In genomic region chr13:80883190-80883589, GRCm38 (mm10) we compare ENCODE assay signal across 8 mouse cellular contexts. TPM values are rescaled to one million over a fixed set of nuclear protein-coding genes. Genes with fewer than 3 reads are reported as not detected.
A peak's percentile ranks its signal among the peaks of the same experiment; 100 is the strongest.
DNase-seq lines count a peak whose midpoint lies in the region; ATAC-seq and TF ChIP-seq lines count a peak whose summit lies in the region.

Gene Arrdc3 (plus strand): TSS chr13:80883384.

- TF ChIP-seq POLR2A in liver, adult 2 months (IDR thresholded peaks at IDR 0.05; ENCODE audit: extremely low read depth, insufficient read depth, low read length) = peak; percentile 100
- TF ChIP-seq POLR2A in myocyte (IDR thresholded peaks at IDR 0.05; ENCODE audit: insufficient read length, low read depth) = no peak

- peak; percentile 95 to 97 for DNase-seq in B cell, adult 2 months
- peak; percentile 99 for DNase-seq in brain, adult 2 months (ENCODE audit: low read depth, low spot score)
- DNase-seq in liver, adult 2 months (ENCODE audit: extremely low read depth, low read depth, low spot score) = peak; percentile 92
- peak; percentile 98 for DNase-seq in splenic B cell, adult 2 months (ENCODE audit: low read depth, low spot score)

- H3K9me3 ChIP-seq in heart, embryonic 11.5 days (replicated peaks; ENCODE audit: control insufficient read depth, low read length) = no peaks in the 10 kb centered on the region
- H3K9me3 ChIP-seq in kidney, embryonic 16.5 days (ENCODE audit: low read length) = no peaks in the 10 kb centered on the region

- no peaks in the 10 kb centered on the region for H3K36me3 ChIP-seq in heart, embryonic 11.5 days (ENCODE audit: control insufficient read depth, insufficient read depth, low read length)
- no peaks in the 10 kb centered on the region for H3K36me3 ChIP-seq in kidney, embryonic 16.5 days (ENCODE audit: insufficient read depth, low read length)
- H3K36me3 ChIP-seq in liver, adult 2 months (ENCODE audit: control insufficient read depth, insufficient read depth, low read length) = peaks cover 9% of the 10 kb centered on the region
- H3K36me3 ChIP-seq in myocyte (ENCODE audit: control insufficient read depth, insufficient read depth) = peaks cover 9% of the 10 kb centered on the region
- H3K36me3 ChIP-seq in splenic B cell, adult 2 months (ENCODE audit: control insufficient read depth, insufficient read depth, low read length, poor library complexity, severe bottlenecking) = no peaks in the 10 kb centered on the region

- peak within 1 kb of the TSS; percentile 100 for H3K27ac ChIP-seq in heart, embryonic 11.5 days (ENCODE audit: low read depth, low read length)
- peak within 1 kb of the TSS; percentile 100 for H3K27ac ChIP-seq in kidney, embryonic 16.5 days (ENCODE audit: low read length)
- peak within 1 kb of the TSS; percentile 87 for H3K27ac ChIP-seq in liver, adult 2 months (replicated peaks; ENCODE audit: insufficient read depth, low read depth, low read length)

- peak within 1 kb of the TSS; percentile 82 for H3K4me3 ChIP-seq in heart, embryonic 11.5 days (ENCODE audit: low read depth, low read length)
- H3K4me3 ChIP-seq in kidney, embryonic 16.5 days (ENCODE audit: low read length) = peak within 1 kb of the TSS; percentile 88
- peak within 1 kb of the TSS; percentile 90 for H3K4me3 ChIP-seq in liver, adult 2 months (ENCODE audit: insufficient read depth, low read depth, low read length)
- H3K4me3 ChIP-seq in myocyte = peak within 1 kb of the TSS; percentile 60

- peak; percentile 46 for ATAC-seq in erythroblast, adult 5-6 weeks (replicated peaks; ENCODE audit: low FRiP score, poor library complexity, severe bottlenecking)
- ATAC-seq in heart, embryonic 11.5 days (replicated peaks; ENCODE audit: insufficient number of reproducible peaks, low FRiP score, low TSS enrichment) = peak; percentile 64
- peak; percentile 55 for ATAC-seq in kidney, embryonic 16.5 days (ENCODE audit: low FRiP score, low TSS enrichment)

- under 1% methylated on average over 29 of the region's 31 CpGs for WGBS in heart, embryonic 11.5 days (ENCODE audit: insufficient replicate concordance)
- WGBS in kidney, embryonic 16.5 days = under 1% methylated on average over 19 of the region's 31 CpGs
- 0% methylated on average over 23 of the region's 31 CpGs for WGBS in liver, adult 2 months

- no peaks in the 10 kb centered on the region for H3K4me1 ChIP-seq in heart, embryonic 11.5 days (ENCODE audit: control insufficient read depth, insufficient read depth, low read length)
- H3K4me1 ChIP-seq in kidney, embryonic 16.5 days (ENCODE audit: insufficient read depth, low read length) = peaks cover 7% of the 10 kb centered on the region; the same call in 1 of the 2 replicates
- H3K4me1 ChIP-seq in liver, adult 2 months (ENCODE audit: control insufficient read depth, insufficient read depth, low read length) = peaks cover 4% of the 10 kb centered on the region; the same call in 1 of the 2 replicates

- H3K4me2 ChIP-seq in heart, embryonic 11.5 days = peak within 1 kb of the TSS; percentile 74
- H3K4me2 ChIP-seq in kidney, embryonic 16.5 days (replicated peaks; ENCODE audit: low read depth, low read length) = peak within 1 kb of the TSS; percentile 60
- H3K4me2 ChIP-seq in myocyte (ENCODE audit: low read depth) = peak within 1 kb of the TSS; percentile 77

- no peak for TF ChIP-seq CTCF in liver, adult 2 months (IDR thresholded peaks at IDR 0.05; ENCODE audit: low read depth, low read length)

- H3ac ChIP-seq in myocyte (ENCODE audit: control insufficient read depth, insufficient read length) = peak within 1 kb of the TSS; percentile 36

- 0 out of 2 replicates have a peak, but pooled peaks cover 3% of the 10 kb centered on the region for H3K79me2 ChIP-seq in liver, adult 2 months (ENCODE audit: control insufficient read depth, insufficient read depth, low read length)
- peaks cover 32% of the 10 kb centered on the region for H3K79me2 ChIP-seq in myocyte (ENCODE audit: control insufficient read depth, insufficient read depth)

- peak within 1 kb of the TSS; percentile 100 for H3K9ac ChIP-seq in heart, embryonic 11.5 days (ENCODE audit: low read depth, low read length)
- peak within 1 kb of the TSS; percentile 100 for H3K9ac ChIP-seq in kidney, embryonic 16.5 days (replicated peaks; ENCODE audit: low read length)
- peak within 1 kb of the TSS; percentile 97 for H3K9ac ChIP-seq in liver, adult 2 months (ENCODE audit: low read depth, low read length)

- H3K27me3 ChIP-seq in heart, embryonic 11.5 days (ENCODE audit: control insufficient read depth, insufficient read depth, low read length) = no peaks in the 10 kb centered on the region
- H3K27me3 ChIP-seq in kidney, embryonic 16.5 days (ENCODE audit: insufficient read depth, low read length) = no peaks in the 10 kb centered on the region
- no peaks in the 10 kb centered on the region for H3K27me3 ChIP-seq in liver, adult 2 months (ENCODE audit: control insufficient read depth, insufficient read depth, low read length)
- H3K27me3 ChIP-seq in myocyte (ENCODE audit: control insufficient read depth, insufficient read depth, insufficient read length) = no peaks in the 10 kb centered on the region
- H3K27me3 ChIP-seq in splenic B cell, adult 2 months (ENCODE audit: control insufficient read depth, insufficient read depth, low read length, poor library complexity, severe bottlenecking) = no peaks in the 10 kb centered on the region

TF ChIP-seq in myocyte, 11 proteins besides CTCF, POLR2A, EP300 and RAD21:
- TF ChIP-seq POLR2AphosphoS2 (IDR thresholded peaks at IDR 0.05; ENCODE audit: insufficient read length, low read depth) (peak; percentile 96), E2F4 (IDR thresholded peaks at IDR 0.05; ENCODE audit: insufficient read depth) (no peak), REST (IDR thresholded peaks at IDR 0.05; ENCODE audit: insufficient read depth, insufficient read length) (no peak), MYOD1 (IDR thresholded peaks at IDR 0.05; ENCODE audit: control insufficient read depth in 1 of 3, insufficient read length in 2 of 3, low read depth in 2 of 3) (peak in 1 of 3 experiments; percentile 0)

RNA-seq across cellular contexts. Expression of gene Arrdc3, which starts in this region (rescaled TPM):
- 111 and 115 TPM in 2 replicates for total RNA-seq in erythroblast, adult 5-6 weeks (2015; ENCODE audit: low replicate concordance)
- 177 and 199 TPM in 2 replicates for total RNA-seq in erythroblast, adult 5-6 weeks (2017; ENCODE audit: low replicate concordance)
- 45.7 and 64.1 TPM in 2 replicates for polyA plus RNA-seq in heart, embryonic 11.5 days (2014; fragmentation: Nextera tagmentation; extraction: Ambion mirVana)
- 61.5 and 64.4 TPM in 2 replicates for polyA plus RNA-seq in kidney, embryonic 16.5 days (2015; fragmentation: Nextera tagmentation; extraction: Ambion mirVana)
- 318 and 336 TPM in 2 replicates for total RNA-seq in liver, adult 2 months (2014; rRNA removed)
- 68.9 and 87.1 TPM in 2 replicates for polyA plus RNA-seq in liver, adult 2 months (2012; rRNA removed)
- 9.2 TPM for polyA plus RNA-seq in myocyte (2012; fragmentation: generic; extraction: Trizol)

Comparison
In these comparisons a context has a peak if more than half of its experiments do, and no peak if none do; other contexts are left out.
1. Peak in every context shown above with its lines: DNase-seq, ATAC-seq, H3K4me3 ChIP-seq and H3K27ac ChIP-seq.